Mouse (Mus musculus): ENCODE data around the gene Alb.

DNA sequence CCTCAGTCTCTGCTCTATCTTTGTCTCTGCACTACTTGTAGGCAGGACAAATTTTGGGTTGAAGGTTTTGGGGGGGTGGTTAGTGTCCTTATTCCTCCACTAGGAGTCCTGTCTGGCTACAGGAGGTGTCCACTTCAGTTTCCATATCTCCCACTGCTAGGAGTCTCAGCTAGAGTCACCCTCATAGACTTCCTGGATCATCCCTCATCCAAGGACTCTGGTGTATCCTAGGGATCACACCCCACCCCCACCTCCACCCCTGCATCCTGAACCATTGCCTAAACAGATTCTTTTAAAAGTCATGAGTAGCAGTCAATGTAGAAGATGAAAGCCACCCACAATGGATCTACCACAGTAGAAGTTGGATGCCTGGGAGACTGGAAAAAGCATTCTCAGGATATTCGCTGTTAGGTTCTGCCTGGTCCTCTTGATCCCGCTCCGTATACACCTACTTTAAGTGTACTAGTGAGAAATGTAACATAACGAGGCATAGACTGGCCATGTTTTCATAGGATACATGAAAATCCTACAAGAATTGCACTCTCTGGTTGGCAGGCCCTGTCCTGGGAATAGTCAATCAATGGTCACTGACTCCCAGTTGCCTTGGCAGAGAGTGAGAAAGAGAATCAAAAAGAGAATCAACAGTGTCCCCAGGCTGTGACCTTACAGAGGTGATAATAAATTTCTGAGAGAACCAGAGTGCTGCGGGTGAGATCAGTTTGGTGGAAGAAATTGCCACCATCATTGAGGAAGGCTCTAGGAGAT, 49.3 kb downstream of the Alb start:
- no peak for TF ChIP-seq GATA1 (IDR thresholded peaks at IDR 0.05; ENCODE audit: borderline replicate concordance, low read length)
- TF ChIP-seq FLI1 (IDR thresholded peaks at IDR 0.05; ENCODE audit: low read length): no peak
